Mouse (Mus musculus) left cerebral cortex, postnatal 25 days (tissue): ENCODE results near the gene Lrrc28. TPM values are rescaled to one million over a fixed set of nuclear protein-coding genes. Genes with fewer than 3 reads are reported as not detected.

ENCODE experiments used
- DNase-seq, 2 experiments: peaks; one replicate each; pipeline ENCODE4 v3.0.0; 2022; ENCODE audit warnings: low spot score in 2 of 2, mixed read lengths in 1 of 2
- intact Hi-C: fragments of 180-260 bp; cut with DNase I; formaldehyde crosslinking; loops from one replicate; pipeline ENCODE4 v1.15.1; 2025
- total RNA-seq, 2 experiments: library from RNA; stranded (reverse); gene quantifications; 2 replicates each; pipeline ENCODE4 v1.2.3; 2021

Gene Lrrc28
- total RNA-seq, 2 experiments from 2014 or later: 33.8 to 36.8 TPM

DNA sequence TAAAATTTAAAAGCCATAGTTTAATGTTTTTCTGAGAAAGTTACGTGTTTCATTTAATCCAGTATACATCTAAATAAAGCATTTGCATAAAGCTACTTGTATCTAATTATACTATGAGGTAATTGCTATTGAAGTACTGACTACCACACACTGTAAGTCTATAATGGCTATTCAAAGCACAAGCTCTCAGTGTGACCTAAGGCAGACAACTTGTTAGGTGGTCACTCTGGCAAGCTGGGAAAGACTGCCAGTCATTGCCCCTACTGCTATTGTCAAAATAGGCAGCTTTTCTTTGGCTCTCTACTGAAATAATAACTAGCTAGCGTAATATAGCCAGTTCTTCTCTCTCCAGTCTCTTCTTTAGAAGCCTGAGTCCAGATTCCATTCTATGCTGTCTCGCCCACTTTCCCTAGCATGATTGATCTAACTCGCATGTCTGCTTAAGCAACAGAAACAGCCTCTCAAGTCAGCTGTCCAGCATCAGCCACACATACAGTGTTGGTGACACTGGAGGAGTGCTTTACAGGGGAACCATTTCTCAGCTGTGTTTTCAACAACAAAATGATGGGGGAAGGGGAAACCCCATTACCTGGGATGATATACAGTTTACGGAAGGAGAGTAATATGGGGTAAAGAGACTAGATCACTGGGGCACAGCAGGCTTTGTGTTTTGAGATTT, 37.3 kb downstream of the Lrrc28 start:
- no peak for DNase-seq
- intact Hi-C loops: no loop called here

DNA sequence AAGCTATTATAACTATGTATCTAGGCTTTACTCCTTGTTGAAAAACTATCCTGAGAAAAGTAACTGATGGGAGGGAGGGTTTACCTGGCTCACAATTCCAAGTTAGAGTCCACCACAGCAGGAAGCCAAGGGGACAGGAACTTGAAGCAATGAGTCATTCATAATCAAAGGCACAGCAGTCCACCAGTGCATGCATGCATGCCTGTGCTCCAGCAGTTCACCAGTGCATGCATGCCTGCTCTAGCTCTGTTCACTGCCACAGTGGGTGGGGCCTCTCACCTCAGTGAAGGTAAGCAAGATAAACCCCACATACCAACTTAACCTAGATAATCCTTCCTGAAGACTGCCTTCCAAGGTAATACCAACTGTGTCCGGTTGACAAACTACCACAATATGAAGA, 38.8 kb downstream of the Lrrc28 start:
- intact Hi-C loops: no loop called here
- no peak for DNase-seq

DNA sequence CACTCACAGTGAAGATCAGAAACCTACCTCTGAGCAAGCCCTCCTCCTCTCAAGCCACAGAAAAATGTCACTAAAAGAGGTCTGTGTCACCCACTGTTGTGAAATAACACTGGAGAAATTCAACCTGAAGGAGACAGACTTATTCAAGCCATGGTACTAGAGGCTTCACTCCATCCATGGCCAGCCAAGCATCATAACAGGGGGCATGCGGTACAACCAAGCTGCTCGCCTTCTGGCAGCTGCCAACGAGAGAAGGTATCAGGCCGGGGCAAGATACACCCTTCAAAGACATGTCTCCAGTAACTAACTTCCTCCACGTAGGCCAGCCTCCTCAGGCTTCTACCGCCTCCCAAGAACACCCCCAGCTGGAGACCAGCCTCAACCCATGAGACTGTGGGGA, 40.0 kb downstream of the Lrrc28 start:
- DNase-seq: no peak
- intact Hi-C loops: no loop called here

DNA sequence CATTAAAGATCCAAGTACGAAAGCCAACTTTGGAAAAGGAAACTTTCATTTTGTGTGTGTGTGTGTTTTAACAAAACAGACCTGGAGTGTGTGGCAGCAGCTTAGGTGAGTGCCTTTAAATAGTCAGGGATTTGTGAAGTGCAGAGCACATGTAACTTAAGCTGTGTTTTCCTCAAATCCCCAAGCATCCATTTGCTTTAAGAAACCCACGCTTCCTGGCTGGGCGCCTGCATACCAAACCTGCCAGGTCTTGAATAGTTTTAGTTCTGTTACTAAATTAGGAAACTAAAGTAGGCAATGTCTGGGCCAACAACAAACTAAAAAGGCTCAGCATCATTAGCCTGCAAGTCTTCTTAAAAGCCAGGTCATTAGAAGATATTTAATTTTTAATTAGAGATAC, 47.0 kb downstream of the Lrrc28 start:
- intact Hi-C loops: no loop called here
- DNase-seq: peak; percentile 65 to 89

DNA sequence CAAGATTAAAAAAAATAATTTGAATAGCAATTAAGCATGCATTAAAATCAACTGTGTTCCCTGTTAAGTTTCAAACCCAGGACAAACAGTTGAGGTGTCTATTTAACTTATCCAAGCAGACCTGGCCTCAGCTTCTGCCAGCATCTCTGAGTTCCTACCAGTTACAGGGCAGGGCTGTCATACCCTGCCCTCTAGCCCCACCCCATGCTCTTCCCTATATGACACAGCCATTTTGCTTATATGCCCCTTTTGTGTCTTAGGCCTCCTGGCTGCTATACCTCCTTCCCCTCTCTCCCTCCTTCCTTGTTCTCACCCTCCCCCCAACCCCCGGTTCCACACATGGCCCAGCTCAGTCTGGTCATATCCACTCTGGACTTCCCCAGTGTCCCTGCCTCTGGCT, 48.1 kb downstream of the Lrrc28 start:
- intact Hi-C loops: no loop called here
- no peak for DNase-seq

DNA sequence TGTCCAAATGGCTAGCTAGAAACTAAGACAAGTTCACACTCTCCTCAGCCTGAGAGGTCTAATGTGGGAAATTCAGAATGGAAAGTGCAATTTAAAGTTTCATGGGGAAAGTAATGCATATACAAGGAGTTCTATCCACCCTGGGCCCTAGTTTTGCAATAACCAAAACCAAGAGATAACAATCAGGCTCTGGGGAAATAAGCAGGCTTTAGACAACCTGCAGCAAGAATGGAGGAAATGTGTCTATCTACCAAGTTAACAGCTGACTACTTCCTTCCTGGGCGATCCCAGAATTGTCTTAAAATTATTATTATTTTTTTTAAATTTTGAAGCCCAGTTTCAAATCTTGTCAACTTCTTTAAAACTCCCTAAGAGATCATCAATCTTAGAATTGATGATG, 48.7 kb downstream of the Lrrc28 start:
- intact Hi-C loops: no loop called here
- DNase-seq: no peak

DNA sequence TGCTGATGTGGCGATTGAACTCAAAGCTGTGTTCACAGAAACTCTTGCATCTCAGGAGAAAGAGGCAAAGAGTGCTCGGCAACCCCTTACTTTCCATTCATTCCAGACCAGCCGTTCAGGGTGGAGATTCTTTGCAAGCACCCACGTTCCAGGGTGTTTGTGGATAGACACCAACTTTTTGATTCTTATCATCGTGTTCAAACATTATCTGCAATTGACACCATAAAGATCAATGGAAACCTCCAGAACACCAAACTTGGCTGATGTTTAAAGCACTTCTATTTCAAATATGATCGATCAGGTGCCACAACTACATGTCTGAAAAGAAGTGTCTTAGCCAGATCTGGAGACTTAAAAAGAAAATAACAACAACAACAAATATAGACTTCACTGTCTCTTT, 51.2 kb downstream of the Lrrc28 start:
- intact Hi-C loops: no loop called here
- DNase-seq: no peak

DNA sequence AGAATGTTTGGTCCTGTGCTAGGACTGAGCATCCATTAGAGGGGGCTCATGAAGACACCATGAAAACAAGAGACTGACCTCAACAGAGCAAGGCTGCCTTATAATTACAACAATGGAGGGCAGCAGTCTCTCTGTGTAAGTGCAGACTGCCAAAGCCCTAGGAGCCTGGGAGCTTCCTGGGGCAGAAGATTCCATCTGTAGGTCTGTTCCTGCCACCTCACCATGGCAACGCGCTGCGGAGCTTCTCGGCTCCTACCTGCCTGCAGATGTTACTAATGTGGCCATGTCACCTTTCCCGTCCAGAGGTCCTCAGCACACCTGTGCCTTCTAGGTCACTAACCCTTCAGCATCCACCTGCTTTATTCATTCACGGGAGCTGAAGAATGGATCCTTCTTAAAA, 52.4 kb downstream of the Lrrc28 start:
- intact Hi-C loops: no loop called here

DNA sequence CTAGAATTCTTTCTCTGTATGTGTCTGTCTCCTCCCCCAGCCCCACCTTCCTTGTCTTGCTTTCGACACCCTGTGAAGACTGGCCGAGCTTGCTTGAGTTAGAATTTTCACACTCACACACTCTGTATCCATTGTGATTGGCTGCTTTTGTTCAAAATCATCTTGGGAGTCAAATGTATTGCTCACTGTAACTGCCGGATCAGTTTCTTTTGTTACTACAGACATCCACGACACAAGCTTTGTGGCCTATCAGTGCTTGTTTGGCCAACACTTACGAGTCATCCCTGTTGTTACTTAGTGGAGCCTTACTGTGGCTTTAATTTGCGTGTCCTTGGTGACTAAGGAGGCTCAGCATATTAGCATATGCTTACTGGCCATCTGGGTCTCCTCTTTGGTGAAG, 56.3 kb downstream of the Lrrc28 start:
- DNase-seq: no peak
- intact Hi-C loops: no loop called here

More for the DNA sequence above, 52.4 kb downstream of the Lrrc28 start:
- no peak for DNase-seq

DNA sequence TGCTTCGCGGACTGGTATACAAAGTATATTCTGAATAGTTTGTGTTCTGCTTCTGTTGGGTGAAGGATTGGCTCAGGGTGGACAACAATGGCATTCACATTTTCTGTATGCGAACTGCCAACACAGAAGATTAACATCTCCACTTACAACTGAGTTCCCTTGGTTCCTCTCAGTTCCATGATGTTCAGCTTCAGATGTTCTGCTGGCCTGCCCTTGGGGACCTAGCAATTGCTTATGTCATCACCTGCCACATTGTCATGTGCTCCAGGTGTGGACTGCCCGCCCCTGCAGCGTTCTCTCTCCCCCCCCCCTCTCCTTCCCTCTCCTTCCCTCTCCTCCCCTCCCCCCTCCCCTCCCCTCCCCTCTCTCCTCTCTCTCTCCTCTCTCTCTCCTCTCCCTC, 58.6 kb downstream of the Lrrc28 start:
- intact Hi-C loops: no loop called here
- no peak for DNase-seq

DNA sequence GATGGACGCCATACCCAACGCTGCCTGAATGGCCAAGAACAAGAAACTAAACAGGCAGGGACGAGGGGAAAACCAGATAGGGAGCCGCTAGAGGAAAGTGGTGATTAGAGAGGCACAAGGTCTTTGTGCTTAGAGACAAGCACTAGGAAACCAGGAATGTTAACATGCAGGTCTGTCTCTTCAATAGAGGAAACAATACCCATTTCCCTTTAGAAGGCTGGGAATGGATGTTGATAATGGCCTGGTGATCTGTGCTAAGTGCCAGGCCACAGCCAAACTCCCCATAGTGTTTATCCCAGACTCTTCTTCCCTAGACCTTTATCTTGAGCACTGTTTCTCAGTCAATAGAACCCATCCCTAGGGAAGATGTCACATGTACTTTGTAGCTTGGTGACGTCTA, 61.2 kb downstream of the Lrrc28 start:
- DNase-seq: no peak
- intact Hi-C loops: no loop called here

DNA sequence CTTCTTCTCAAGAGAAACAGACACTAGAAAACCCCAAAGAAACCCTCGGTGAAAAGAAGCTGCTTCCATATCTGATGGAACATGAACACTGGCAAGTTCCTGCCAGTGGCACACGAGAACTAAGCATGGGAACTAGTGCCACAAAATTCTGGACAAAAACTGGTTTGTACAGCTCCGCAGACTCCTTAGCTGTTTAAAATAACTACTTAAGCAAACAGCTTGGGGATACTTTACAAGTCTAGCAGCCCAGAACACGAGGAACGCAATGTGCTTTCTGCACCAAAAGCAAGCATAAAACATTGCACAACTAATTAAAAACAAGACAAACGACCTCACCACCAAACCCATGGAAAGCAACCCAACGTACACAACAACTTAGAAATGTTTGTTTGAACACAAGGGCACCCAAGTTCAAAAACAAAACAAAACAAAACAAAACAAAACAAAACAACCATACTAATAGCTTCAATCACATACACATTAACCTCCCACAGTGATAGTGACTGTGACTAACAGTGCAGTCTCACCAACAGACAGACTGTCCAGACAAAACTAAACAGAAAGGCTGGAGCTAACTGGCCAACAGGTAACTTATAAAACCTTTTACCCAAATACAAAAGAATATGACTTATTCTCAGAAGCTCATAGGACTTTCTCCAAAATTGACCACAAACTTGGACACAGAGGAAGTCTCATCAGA, 66.1 kb downstream of the Lrrc28 start:
- DNase-seq: peak; percentile 9 to 18

DNA sequence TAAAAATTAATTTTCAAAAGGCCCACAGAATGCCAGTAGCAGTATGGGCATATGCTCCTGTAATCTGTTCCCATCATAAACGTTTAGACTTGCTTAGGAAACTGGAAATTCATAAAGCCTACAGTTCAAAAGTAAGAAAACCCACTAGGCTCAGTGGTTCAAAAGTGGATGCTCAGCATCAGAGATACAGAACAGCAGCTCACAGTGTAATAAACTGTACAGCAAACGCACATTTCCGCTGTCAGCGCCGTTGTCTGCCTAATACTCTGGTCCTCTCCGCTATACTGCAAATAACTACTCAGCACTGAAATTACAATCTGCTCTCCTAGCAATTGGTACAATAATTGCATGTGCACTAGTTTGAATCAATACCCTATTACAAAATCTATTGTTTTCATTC, 67.0 kb downstream of the Lrrc28 start:
- intact Hi-C loops: no loop called here
- no peak for DNase-seq

More for the DNA sequence above, 66.1 kb downstream of the Lrrc28 start:
- intact Hi-C loops: no loop called here

DNA sequence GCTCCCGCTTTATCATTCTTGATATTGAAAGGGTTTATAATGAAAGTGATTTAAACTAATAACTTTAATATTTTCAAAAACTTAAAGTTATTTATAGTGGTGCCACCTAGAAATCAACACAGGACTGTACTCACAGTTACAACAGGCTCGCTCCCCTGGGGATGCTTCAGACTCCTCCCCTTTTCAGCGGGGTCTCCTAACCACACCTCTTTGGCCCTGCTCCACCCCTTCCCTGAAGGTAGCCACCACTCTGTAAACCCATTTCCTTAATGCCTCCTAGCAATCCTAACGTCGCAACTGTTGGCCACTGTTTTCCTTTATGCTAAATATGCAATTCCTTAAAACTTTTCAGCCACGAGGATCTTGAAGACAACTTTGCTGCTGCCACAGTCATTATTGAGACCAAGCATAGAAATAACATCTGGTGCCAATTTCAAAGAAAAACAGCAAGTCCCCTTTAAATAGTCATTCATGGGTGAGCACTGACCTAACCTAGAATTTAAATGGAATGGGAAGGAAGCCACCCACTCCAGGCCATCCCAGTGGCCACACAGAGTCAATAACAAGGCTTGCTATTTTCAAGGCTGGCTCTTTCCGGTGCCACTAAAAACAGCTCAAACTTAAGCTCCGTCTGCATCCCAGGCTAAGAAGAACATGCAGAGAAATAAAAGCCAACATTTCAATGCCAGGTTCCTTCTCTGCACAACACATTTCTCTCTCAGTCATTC, 78.4 kb downstream of the Lrrc28 start:
- peak in 1 of 2 experiments; percentile 7 for DNase-seq
- intact Hi-C loops: no loop called here

DNA sequence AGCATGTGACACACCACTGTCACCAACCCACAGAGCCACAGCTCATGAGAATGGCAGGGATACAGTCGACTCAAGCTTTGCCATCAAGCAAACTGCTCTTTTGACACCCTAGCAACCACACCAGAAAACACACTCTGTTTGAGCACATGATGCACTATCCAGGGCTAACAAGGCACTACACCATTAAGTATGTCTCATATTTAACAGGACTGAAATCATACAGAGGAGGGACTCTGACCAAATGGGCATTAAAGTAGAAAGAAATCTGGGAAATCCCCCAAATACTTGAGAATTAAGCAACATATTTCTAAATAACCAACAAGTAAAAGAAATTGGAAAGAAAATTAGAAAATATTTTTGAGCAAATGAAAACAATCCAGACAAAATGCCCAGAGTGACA, 79.9 kb downstream of the Lrrc28 start:
- DNase-seq: no peak

DNA sequence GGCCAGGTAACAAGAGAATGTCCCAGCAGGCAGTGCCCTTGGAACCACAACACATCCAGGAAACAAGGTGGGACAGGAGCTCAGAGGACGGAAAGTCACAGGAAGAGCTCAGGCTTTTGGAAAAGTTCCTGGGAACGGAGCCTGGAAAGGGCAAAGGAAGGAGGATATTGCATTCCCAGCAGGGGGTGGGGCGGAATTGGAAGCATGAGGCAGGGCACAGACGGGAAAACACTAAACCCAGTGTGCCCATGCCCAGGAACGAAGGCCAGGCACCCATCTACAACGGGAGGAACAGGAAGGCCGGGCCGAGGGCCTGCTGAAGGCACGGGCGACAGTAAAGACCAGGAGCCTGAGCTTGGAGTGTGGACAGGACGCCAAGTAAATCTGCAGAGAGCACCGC, 82.9 kb downstream of the Lrrc28 start:
- no peak for DNase-seq
- intact Hi-C loops: no loop called here

More for the DNA sequence above, 79.9 kb downstream of the Lrrc28 start:
- intact Hi-C loops: no loop called here

DNA sequence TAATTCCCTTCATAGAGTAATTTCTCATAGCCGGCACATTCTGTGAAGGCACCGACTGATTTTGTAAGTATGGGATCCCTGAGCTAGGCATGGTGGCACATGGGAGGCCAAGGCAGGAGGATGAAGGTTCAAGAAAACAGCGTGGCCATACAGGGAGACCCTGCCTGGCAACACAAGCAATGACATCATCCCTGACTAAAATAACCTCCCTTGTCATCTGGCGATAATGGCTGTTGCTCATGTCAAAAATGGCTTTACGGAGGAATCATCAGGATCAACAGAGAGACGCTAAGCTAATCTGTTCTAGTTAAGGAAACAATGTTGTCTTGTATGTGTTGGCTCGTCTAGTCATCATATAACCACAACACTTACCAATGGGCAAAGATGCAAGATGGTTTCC, 85.6 kb downstream of the Lrrc28 start:
- no peak for DNase-seq
- intact Hi-C loops: no loop called here

DNA sequence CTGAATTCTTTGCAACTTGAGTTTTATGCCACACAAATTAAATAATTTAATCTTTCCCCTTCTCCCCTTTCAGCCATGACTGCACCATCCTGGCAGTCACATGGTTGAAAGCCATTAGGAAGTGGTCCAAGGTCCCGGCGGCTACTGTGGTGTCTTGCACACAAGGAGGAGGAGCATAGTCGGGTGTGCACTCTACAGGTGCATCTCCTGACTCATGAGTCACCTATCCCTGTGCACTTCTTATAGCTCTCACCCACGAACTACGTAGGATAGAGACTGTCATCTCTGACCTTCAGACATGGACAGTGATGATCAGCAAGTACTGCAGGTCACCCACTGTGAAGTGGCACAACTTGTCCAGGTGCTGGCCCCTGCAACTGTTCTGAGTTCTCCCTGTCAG, 86.8 kb downstream of the Lrrc28 start:
- intact Hi-C loops: no loop called here
- DNase-seq: no peak

DNA sequence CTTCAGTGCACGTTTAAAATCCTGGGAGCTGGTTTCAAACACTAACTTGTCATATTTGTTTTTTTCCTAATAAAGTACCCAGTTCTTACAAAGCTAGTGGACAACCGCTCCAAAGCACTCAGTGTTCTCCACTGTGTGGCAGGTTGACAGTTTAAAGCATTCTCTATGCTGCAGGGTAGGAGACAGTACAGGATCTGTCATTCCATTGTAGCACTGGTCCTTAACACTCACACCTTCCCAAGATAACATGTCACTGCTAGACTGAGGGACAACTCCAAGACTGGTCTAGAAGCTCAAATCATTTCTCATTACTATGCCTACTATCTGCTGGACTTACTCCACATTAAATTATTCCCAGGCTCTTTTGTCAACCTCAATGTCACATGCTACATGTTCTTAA, 90.2 kb downstream of the Lrrc28 start:
- DNase-seq: no peak
- intact Hi-C loops: no loop called here

DNA sequence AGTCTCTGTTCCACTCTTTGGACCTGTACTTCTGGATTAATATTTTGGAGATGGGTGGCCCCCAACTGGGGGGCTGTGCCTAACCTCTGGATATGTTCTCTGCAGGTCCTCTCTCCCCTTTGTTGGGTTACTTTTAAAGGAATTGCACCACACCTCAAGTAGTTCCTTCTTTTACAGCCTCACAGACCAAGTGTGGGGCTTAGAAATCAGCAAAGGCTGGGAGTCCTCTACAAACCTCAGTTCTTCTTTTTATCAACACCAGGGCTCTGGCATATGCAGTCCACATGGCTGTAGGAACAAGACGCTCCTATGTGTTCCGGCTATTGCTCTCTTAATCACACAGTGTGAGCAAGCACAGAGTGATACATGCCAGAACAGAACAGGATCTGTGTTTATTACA, 93.8 kb downstream of the Lrrc28 start:
- intact Hi-C loops: no loop called here

DNA sequence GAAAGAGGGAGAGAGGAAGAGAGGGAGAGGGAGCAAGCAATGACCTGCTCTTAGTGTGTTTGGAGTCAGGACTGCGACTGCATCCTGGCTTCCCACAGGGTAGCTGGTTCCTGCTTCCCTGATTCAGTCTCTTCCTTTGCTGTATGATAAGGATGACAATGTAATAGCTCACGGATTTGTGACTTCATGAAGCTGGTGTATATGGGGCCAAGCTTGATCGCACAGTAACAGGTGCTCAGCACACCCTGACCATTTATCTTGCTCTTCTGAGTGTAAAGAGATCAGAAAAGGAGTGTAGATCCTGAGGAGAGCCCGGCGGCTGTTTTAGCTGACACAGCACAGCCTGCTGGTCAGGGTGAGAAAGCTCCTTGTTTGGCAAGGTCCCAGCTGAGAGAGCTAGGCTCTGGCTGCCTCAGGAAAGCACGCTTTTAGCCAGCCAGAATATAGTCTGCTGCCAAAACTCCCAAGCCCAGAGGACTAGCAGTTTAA, 96.0 kb downstream of the Lrrc28 start:
- intact Hi-C loops: loop anchor here (2.0 to 5.0 kb wide), 3 partner anchors 83 to 307 kb away; partner anchors contain the start of gene Mef2a
- peak; percentile 85 to 95 for DNase-seq

More for the DNA sequence above, 93.8 kb downstream of the Lrrc28 start:
- DNase-seq: peak in 1 of 2 experiments; percentile 4
